20 mouse cellular contexts compared by ENCODE assay signal in genomic region chrX:20561846-20562245, GRCm38 (mm10). TPM values are rescaled to one million over a fixed set of nuclear protein-coding genes. Genes with fewer than 3 reads are reported as not detected.
DNase-seq lines count a peak whose midpoint lies in the region; ATAC-seq and TF ChIP-seq lines count a peak whose summit lies in the region.
"Had no signal": no experiment of that assay in that cellular context is flagged by ENCODE, and none has a peak within 500 bp of the region (broad histone marks: within the 10 kb centered on the region; RNA-seq: fewer than 3 reads in every experiment).

No protein-coding gene starts in this region.

- ATAC-seq in limb, embryonic 14.5 days (ENCODE audit: low FRiP score, low read depth) = no peak
- ATAC-seq: midbrain, embryonic 15.5 days had no signal

- WGBS in limb, embryonic 14.5 days = 37% methylated on average over 1 of the region's 1 CpGs
- WGBS in limb, embryonic 10.5 days = 52% methylated on average over 1 of the region's 1 CpGs

- H3K27ac ChIP-seq in gastrocnemius, adult 2 months = no peak overlapping the region
- no peak overlapping the region for H3K27ac ChIP-seq in limb, embryonic 14.5 days (replicated peaks; ENCODE audit: low read depth, low read length)
- H3K27ac ChIP-seq in limb, embryonic 10.5 days = no peak overlapping the region
- H3K27ac ChIP-seq: hindbrain, embryonic 15.5 days; limb, embryonic 15.5 days; midbrain, embryonic 15.5 days; neural tube, embryonic 15.5 days; stomach, embryonic 15.5 days had no signal

- H3K4me1 ChIP-seq in limb, embryonic 14.5 days (ENCODE audit: control insufficient read depth, insufficient read depth, low read length) = no peaks in the 10 kb centered on the region
- no peaks in the 10 kb centered on the region for H3K4me1 ChIP-seq in limb, embryonic 10.5 days
- H3K4me1 ChIP-seq in E14TG2a.4 (replicated peaks; ENCODE audit: low read depth, low read length) = no peaks in the 10 kb centered on the region
- H3K4me1 ChIP-seq: hindbrain, embryonic 15.5 days; limb, embryonic 15.5 days; midbrain, embryonic 15.5 days; neural tube, embryonic 15.5 days; stomach, embryonic 15.5 days had no signal

- TF ChIP-seq CTCF in gastrocnemius, adult 2 months (IDR thresholded peaks at IDR 0.05) = peak; percentile 29; the same call in 1 of the 2 replicates
- peak; percentile 20 for TF ChIP-seq CTCF in E14TG2a.4 (conservative IDR thresholded peaks at IDR 0.05; ENCODE audit: low read length)

- H3K36me3 ChIP-seq in limb, embryonic 14.5 days (ENCODE audit: control insufficient read depth, insufficient read depth, low read length) = no peaks in the 10 kb centered on the region
- no peaks in the 10 kb centered on the region for H3K36me3 ChIP-seq in limb, embryonic 10.5 days
- no peaks in the 10 kb centered on the region for H3K36me3 ChIP-seq in E14TG2a.4 (ENCODE audit: insufficient read depth, low read length)
- H3K36me3 ChIP-seq: hindbrain, embryonic 15.5 days; limb, embryonic 15.5 days; midbrain, embryonic 15.5 days; neural tube, embryonic 15.5 days; stomach, embryonic 15.5 days had no signal

- H3K4me3 ChIP-seq in gastrocnemius, adult 2 months = no peak overlapping the region
- H3K4me3 ChIP-seq in limb, embryonic 14.5 days (replicated peaks; ENCODE audit: low read length) = no peak overlapping the region
- no peak overlapping the region for H3K4me3 ChIP-seq in limb, embryonic 10.5 days
- H3K4me3 ChIP-seq in E14TG2a.4 (replicated peaks; ENCODE audit: low read length) = no peak overlapping the region
- H3K4me3 ChIP-seq: hindbrain, embryonic 15.5 days; limb, embryonic 15.5 days; midbrain, embryonic 15.5 days; neural tube, embryonic 15.5 days; stomach, embryonic 15.5 days had no signal

- H3K9ac ChIP-seq in limb, embryonic 14.5 days (ENCODE audit: low read depth, low read length, severe bottlenecking) = no peak overlapping the region
- H3K9ac ChIP-seq: hindbrain, embryonic 15.5 days; limb, embryonic 15.5 days; midbrain, embryonic 15.5 days; neural tube, embryonic 15.5 days; stomach, embryonic 15.5 days had no signal

- no peaks in the 10 kb centered on the region for H3K27me3 ChIP-seq in limb, embryonic 14.5 days (ENCODE audit: control insufficient read depth, insufficient read depth, low read length)
- H3K27me3 ChIP-seq in limb, embryonic 10.5 days (ENCODE audit: low read depth, poor library complexity, severe bottlenecking) = no peaks in the 10 kb centered on the region
- H3K27me3 ChIP-seq in E14TG2a.4 (ENCODE audit: insufficient read depth, low read length) = no peaks in the 10 kb centered on the region
- H3K27me3 ChIP-seq: hindbrain, embryonic 15.5 days; limb, embryonic 15.5 days; midbrain, embryonic 15.5 days; neural tube, embryonic 15.5 days; stomach, embryonic 15.5 days had no signal

- H3K9me3 ChIP-seq in limb, embryonic 14.5 days (ENCODE audit: control insufficient read depth, low read length) = no peaks in the 10 kb centered on the region
- no peaks in the 10 kb centered on the region for H3K9me3 ChIP-seq in limb, embryonic 10.5 days (replicated peaks)
- no peaks in the 10 kb centered on the region for H3K9me3 ChIP-seq in E14TG2a.4 (ENCODE audit: low read length)
- H3K9me3 ChIP-seq: hindbrain, embryonic 15.5 days; limb, embryonic 15.5 days; midbrain, embryonic 15.5 days; neural tube, embryonic 15.5 days; stomach, embryonic 15.5 days had no signal

- no peak for TF ChIP-seq POLR2A in limb, embryonic 14.5 days (IDR thresholded peaks at IDR 0.05; ENCODE audit: borderline replicate concordance, extremely low read depth, insufficient read depth, insufficient read length)

- no peak overlapping the region for H3K4me2 ChIP-seq in limb, embryonic 14.5 days (replicated peaks; ENCODE audit: low read depth, low read length, severe bottlenecking)
- H3K4me2 ChIP-seq: heart, embryonic 11.5 days; hindbrain, embryonic 15.5 days; limb, embryonic 15.5 days; midbrain, embryonic 15.5 days; neural tube, embryonic 15.5 days; stomach, embryonic 15.5 days had no signal

- intact Hi-C loops in gastrocnemius, adult 2 months (cut with DNase I) = no loop called here

- DNase-seq in gastrocnemius, adult 2 months = no peak
- DNase-seq in gastrocnemius, postnatal 25 days = no peak
- peak; percentile 11 for DNase-seq in limb, embryonic 14.5 days (ENCODE audit: low spot score)
- DNase-seq in limb, embryonic 10.5 days (ENCODE audit: low spot score) = no peak
- peak; percentile 0 for DNase-seq in naive thymus-derived CD4-positive, alpha-beta T cell, adult 2 months (ENCODE audit: low read depth)
- DNase-seq in cerebellum, postnatal 4 days (ENCODE audit: low spot score in 2 of 2) = no peak
- DNase-seq in c-Kit-positive CD71-positive TER-119-positive erythroid progenitor cells, embryonic 14.5 days (ENCODE audit: low spot score) = no peak
- DNase-seq: adrenal gland, postnatal 25 days; cerebellum, adult 11 months; kidney, postnatal 14 days; lung, postnatal 36 days; right cerebral cortex, postnatal 14 days; thymus, postnatal 36 days had no signal

RNA-seq across cellular contexts. Expression of gene Rgn, which starts 12.3 kb away (rescaled TPM):
- total RNA-seq in gastrocnemius, adult 2 months (2021) = not detected
- not detected for total RNA-seq in gastrocnemius, postnatal 25 days (2021)
- polyA plus RNA-seq in limb, embryonic 14.5 days (2012; rRNA removed) = 0.20 TPM in 1 of 2 replicates, not detected in the other
- polyA plus RNA-seq in limb, embryonic 14.5 days (2014; fragmentation: Nextera tagmentation; extraction: Ambion mirVana) = 0.26 and 0.36 TPM in 2 replicates
- polyA plus RNA-seq in limb, embryonic 10.5 days (2016; fragmentation: Nextera tagmentation; extraction: Ambion mirVana) = 0.20 and 0.21 TPM in 2 replicates

RNA-seq across cellular contexts. Expression of gene Rbm10, which starts 55.5 kb away (rescaled TPM):
- 10 to 100 TPM in 1 of 2 experiments, 1 to 10 TPM in 1; 9.8 to 11.1 TPM for total RNA-seq in gastrocnemius, adult 2 months (2021)
- total RNA-seq in gastrocnemius, postnatal 25 days (2021) = 10 to 100 TPM; 11.4 to 11.8 TPM
- polyA plus RNA-seq in limb, embryonic 14.5 days (2012; rRNA removed) = 73.6 and 86.5 TPM in 2 replicates
- polyA plus RNA-seq in limb, embryonic 14.5 days (2014; fragmentation: Nextera tagmentation; extraction: Ambion mirVana) = 51.7 and 56.8 TPM in 2 replicates
- polyA plus RNA-seq in limb, embryonic 10.5 days (2016; fragmentation: Nextera tagmentation; extraction: Ambion mirVana) = 110 and 111 TPM in 2 replicates

RNA-seq across cellular contexts. Expression of gene Ndufb11, which starts 55.6 kb away (rescaled TPM):
- 100 to 1,000 TPM; 399 to 541 TPM for total RNA-seq in gastrocnemius, adult 2 months (2021)
- total RNA-seq in gastrocnemius, postnatal 25 days (2021) = 100 to 1,000 TPM; 429 TPM
- 133 and 173 TPM in 2 replicates for polyA plus RNA-seq in limb, embryonic 14.5 days (2012; rRNA removed)
- 249 and 262 TPM in 2 replicates for polyA plus RNA-seq in limb, embryonic 14.5 days (2014; fragmentation: Nextera tagmentation; extraction: Ambion mirVana)
- polyA plus RNA-seq in limb, embryonic 10.5 days (2016; fragmentation: Nextera tagmentation; extraction: Ambion mirVana) = 181 and 186 TPM in 2 replicates

Comparison
In these comparisons a context has a peak if more than half of its experiments do, and no peak if none do; other contexts are left out.
1. DNase-seq: peak in limb, embryonic 14.5 days (single experiment) and naive thymus-derived CD4-positive, alpha-beta T cell, adult 2 months (single experiment); none in gastrocnemius, adult 2 months (single experiment), gastrocnemius, postnatal 25 days (single experiment), limb, embryonic 10.5 days (single experiment), cerebellum, postnatal 4 days (0 of 2) and c-Kit-positive CD71-positive TER-119-positive erythroid progenitor cells, embryonic 14.5 days (single experiment).